Mouse (Mus musculus): ENCODE measurements around the gene Pgap3. TPM values are rescaled to one million over a fixed set of nuclear protein-coding genes. Genes with fewer than 3 reads are reported as not detected.

Gene Pgap3
- total RNA-seq, 1 experiment from 2014 or later = 4.8 TPM

DNA sequence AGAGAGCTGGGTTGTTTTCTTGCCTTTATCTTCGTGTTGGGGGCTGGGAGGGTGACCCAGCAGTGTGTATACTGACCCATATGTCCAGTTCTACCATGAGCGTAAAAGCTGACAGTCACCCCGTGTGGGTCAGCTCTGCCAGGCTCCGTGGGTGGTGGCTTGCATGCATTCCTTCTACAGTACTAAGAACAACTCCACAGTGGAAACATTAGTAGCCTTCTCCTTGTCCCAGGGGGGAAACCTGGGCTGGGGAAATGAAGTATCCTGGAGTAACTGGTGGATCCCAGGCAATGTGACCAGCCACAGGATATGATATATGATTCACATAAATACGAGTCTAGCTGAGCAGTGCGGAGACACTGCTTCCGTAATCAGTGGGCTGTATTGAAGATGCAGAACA lies 13.4 kb upstream of the Pgap3 start:
- ATAC-seq (replicated peaks; ENCODE audit: low read depth, poor library complexity, severe bottlenecking) = no peak

DNA sequence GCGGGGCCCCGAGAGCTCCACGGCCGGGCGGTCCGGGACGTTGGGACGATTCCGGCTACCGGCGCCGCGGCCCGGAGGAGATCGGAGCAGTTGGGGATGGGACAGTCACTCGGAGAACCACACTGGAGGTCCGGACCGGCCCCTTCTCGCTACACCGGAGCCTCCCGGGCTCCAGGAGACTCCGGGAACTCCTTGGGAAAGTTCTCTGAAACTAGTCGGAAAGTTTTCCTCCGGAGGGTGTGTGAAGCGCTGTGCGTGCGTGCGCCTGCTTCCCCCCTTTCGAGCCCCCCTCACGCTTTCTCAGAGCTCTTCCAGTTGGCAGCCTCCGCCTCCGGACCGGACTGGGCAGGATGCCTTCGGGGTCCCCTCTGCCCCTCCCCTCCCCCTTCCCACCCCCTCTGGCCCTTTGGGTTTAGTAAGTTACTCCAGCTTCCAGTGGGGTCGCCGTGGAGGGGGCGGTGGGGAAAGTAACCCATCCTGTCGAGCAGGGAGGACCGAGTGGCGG lies 12.6 kb upstream of the Pgap3 start:
- no peak for ATAC-seq (replicated peaks; ENCODE audit: low read depth, poor library complexity, severe bottlenecking)

DNA sequence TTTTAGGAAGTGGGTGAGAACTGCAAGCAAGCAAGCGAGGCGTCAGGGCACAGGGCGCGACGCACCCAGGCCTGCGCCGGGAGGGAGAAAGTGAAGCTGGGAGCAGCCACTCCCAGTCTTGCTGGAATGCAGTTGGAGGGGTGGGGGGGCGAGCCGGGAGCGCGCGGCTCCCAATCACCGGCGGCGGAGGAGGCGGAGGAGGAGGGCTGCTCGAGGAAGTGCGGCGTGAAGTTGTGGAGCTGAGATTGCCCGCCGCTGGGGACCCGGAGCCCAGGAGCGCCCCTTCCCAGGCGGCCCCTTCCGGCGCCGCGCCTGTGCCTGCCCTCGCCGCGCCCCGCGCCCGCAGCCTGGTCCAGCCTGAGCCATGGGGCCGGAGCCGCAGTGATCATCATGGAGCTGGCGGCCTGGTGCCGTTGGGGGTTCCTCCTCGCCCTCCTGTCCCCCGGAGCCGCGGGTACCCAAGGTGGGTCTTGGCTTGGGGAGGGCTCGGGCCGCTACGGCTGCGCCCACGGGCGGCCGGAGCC lies 12.0 kb upstream of the Pgap3 start, which contains the start of gene Erbb2:
Erbb2 (plus strand) TSS at position 198 of the 524 bp plus-strand sequence.
- no peak for ATAC-seq (replicated peaks; ENCODE audit: low read depth, poor library complexity, severe bottlenecking)

DNA sequence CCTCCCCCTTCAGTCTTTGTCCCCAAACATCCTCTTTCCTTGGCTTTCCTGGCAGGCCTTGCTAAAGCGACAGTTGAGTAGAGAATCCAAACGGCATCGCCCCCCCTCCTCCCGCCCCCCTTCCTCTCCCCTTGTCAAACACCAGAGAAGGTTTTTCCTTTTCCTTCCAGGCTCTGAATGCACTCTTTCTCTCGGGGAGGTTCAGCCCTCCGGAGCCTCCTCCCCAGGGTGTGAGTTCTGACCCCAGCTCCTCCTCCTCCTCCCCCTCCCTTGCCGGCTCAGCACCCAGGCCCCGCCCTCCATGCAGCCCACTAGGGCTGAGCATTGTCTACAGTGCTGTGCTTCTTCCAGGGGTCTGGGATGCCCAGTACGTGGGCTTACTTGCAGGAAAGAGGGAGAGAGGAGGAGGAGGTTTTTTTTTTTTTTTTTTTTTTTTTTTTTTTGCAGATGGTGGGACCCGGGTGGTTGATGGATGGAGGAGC lies 9.1 kb upstream of the Pgap3 start:
- ATAC-seq (replicated peaks; ENCODE audit: low read depth, poor library complexity, severe bottlenecking) = no peak

DNA sequence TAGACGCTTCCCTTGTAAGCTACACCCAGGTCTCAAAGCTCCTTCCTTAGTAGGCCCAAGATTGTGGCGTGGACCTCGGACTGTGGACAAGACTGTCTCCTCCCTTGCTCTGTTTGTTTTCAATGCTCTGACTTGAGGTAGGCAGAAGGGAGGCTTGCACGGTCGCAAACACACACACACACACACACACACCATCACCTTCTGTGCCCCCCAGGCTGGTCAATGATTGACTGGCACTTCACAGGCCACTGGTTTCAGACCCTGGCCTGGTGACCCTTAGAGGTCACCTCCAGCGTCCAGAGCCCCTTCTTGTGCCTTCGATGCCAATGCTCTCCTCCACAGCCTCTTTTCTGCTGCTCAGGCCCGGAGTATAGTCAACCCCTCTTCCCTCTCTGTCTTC lies 8.6 kb upstream of the Pgap3 start:
- no peak for ATAC-seq (replicated peaks; ENCODE audit: low read depth, poor library complexity, severe bottlenecking)

DNA sequence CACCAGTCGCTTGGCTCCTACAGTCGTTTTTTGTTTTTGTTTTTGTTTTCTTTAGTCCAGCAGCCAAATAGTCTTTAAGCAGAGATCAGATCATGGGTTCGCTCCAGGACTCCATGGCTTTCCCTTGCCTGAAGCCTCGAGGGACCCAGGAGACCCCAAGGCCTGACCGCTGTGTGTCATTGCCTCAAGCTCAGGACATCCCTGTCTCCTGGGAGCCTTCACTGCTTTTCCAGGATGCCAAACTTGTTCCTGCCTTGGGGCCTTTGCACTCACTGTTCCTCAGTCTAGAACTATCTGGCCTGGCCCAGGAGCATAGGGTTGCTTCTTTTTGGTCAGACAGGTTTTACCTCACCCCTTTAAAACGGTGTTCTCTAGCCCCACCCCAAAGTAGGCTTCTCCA lies 6.3 kb upstream of the Pgap3 start:
- ATAC-seq (replicated peaks; ENCODE audit: low read depth, poor library complexity, severe bottlenecking) = no peak

DNA sequence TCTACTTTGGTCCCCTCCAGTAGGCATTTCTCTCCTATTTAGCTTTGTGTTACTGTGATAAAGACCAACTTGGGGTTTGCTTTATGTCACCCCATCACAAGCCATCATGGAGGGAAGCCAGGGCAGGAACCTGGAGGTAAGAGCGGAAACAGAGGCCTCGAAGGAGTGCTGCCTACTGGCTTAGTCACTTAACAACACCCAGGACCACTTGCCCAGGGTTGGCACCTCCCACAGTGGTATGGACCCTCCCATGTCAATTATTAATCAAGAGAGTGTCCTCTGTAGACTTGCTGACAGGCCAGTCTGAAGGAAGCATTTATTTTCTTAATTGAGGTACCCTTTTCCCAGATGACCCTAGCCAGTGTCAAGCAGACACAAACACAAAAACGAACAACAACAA lies 526 bp upstream of the Pgap3 start:
- no peak for ATAC-seq (replicated peaks; ENCODE audit: low read depth, poor library complexity, severe bottlenecking)

DNA sequence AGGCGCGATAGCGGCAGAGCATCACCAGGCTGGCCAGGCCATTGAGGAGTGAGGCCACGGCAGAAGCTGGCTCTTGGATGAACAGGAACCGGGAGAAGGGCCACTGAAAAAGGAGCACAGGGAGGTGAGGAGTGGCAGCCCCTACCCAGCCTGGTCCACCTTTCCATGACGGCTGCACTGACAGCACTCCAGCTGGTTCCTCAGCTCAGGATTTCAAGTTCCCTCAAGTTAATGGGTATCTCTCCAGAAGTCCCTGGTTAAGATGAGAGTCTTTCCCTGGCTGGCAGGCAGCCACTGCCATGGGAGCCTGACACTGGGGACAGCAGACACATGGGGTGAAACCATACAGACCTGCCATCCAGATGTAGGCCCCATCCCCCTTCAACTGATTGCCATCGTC lies 2.3 kb downstream of the Pgap3 start:
- no peak for ATAC-seq (replicated peaks; ENCODE audit: low read depth, poor library complexity, severe bottlenecking)

DNA sequence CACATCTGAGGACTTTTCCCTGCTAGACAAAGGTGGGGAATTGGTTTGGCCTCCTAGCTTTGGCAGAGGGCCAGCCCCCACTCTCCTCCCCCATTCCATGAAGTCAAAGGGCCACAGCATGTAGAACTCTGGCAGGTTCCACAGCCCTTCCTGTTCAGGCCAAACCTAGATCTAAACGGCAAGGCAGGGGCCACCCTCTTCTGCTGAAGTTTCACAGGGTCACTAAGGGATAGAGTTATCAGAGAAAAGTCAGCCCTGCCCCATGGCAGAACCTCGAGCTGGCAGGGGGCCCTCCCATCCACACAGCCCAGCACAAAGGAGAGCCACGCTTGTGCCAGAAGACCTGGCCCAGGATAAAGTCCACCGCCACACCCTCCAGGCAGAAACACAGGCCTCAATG lies 5.2 kb downstream of the Pgap3 start:
- no peak for ATAC-seq (replicated peaks; ENCODE audit: low read depth, poor library complexity, severe bottlenecking)

DNA sequence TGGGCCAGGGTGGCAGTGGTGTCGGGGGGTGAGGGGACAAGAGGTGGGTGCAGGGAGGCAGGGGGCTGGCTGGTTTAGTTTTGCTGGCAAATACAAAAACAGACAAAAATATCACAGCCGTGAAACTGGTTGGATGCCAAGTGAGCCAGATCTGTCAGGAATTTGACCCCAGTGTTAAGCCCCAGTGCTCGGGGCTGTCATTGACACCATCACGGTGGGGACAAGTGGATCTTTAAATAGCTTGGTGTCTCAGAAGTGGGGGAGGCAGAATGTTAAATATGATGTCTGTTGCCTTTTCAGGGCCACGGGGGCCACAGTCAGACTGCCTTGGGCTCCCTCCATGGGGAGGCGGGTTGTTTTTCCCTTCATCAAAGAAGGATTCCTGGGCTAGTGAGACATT lies 6.0 kb downstream of the Pgap3 start:
- no peak for ATAC-seq (replicated peaks; ENCODE audit: low read depth, poor library complexity, severe bottlenecking)

DNA sequence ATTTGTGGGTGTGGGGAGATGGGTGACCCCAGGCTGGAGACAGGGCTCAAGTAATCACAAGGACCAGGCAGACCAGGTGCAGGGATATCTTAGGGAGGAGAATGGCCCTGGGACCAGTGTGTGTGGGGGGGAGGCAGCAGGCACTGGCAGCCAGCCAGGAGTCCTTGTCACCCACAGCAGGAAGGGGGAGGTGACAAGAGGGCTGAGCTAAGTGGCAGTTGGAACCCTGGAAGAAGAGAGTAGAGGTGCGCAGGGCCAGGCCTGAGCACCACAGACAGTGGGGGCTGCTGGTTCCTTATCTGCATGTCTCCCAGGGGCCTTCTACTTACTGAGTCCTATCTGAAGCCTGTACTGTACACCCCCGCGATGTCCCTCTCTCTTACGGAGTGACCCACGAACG lies 7.0 kb downstream of the Pgap3 start:
- ATAC-seq (replicated peaks; ENCODE audit: low read depth, poor library complexity, severe bottlenecking) = peak; percentile 71

DNA sequence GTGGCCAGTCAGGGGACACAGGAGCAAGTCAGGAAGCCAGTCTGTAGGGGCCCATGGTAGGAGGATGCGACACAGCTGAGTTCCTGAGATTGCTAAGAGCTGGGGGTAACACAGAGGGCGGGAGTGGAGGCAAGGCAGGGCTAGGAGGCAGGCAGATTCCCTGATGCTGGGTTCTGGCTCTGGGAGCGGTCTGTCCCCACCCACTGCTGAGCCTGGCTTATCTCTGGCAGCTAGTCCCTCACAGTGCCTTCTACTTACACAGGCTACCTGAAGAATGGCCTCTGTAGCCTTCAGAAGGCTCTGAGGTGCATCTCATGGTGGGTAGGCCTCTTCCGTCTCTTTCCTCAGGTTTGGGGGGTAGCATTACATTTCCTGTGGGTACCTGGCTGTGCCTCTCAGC lies 7.6 kb downstream of the Pgap3 start:
- peak; percentile 40 for ATAC-seq (replicated peaks; ENCODE audit: low read depth, poor library complexity, severe bottlenecking)

DNA sequence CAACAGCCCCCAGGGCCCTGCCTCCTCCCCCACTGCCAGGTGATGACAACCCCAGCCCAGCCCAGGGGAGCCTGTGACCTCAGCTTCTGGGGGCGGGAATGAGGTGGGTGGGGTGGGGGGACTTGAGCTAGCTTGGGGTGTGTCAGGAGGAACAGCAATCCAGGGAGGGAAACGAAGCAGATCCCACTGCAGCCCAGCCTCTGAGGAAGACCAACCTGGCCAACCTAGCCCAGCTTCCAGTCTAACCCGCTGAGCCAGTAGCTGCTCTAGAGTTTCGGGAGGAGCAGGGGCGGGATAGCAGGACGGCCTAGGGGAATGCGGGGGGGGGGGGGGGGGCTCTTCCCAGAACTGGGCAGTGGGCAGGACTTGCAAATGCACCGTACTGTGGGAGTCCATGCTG lies 8.3 kb downstream of the Pgap3 start:
- ATAC-seq (replicated peaks; ENCODE audit: low read depth, poor library complexity, severe bottlenecking) = no peak

DNA sequence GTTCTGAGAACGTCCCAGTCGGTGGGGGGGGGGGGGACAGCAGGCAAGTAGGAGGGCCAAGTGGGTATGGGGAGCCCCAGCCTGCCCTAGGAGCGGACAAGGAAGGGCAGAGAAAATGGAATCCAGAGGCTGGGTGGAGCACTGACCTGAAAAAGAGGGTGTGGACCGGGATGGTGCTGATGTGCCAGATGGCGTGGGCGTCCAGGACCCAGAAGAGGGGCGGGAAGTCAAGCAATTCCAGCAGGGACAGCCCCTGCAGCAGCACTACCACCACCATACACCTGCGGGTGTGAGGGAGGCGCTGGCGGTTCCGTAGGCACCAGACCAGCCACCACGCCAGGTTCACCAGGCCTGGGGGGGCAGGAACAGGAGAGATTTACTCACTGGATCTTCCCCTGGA lies 10.1 kb downstream of the Pgap3 start:
- ATAC-seq (replicated peaks; ENCODE audit: low read depth, poor library complexity, severe bottlenecking) = no peak

DNA sequence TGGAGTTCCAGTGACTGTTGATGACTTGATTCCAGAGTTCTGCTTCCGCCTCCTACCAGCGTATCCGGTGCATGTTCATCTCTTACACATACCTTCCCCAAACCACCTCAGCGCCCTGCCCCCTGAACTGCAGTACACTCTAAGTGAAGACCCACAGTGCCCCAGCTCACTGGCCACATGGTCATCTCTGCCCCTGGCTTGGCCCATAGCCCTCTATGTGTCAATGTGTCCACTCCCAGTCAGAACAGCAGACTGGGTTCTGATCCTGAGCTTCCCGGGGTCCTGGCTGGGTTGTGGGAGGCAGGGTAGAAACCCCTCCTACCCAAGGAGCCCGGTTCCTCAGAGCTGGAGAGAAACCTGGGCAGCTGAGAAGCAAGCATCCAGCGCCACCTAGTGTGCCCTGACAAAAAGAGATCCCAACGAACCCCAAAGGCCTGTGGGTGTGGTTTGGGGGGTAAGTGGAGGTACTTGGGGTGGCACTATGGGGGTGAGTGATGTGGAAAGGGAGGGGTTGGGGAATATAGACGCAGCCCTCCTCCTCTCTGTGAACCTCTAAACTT lies 11.0 kb downstream of the Pgap3 start:
- peak; percentile 38 for ATAC-seq (replicated peaks; ENCODE audit: low read depth, poor library complexity, severe bottlenecking)

DNA sequence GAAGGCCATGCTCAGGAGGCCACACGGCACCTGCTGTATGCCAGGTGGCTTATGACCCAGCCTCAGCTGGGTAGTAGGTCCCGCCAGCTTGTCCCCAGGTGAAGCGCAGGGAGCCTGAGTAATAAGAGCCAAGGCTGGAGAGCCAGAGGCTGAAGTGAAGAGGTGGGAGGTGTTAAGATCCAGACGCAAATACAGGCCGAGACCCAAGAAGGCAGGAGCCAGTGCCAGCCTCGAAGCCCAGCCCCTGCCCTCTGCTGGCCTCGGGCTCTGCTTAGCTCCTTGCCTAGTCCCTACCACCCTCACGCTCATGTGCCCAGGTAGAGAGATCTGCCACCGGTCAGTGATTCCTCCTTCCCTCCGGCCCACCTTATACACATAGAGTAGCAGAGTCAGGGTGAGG lies 12.0 kb downstream of the Pgap3 start:
- ATAC-seq (replicated peaks; ENCODE audit: low read depth, poor library complexity, severe bottlenecking) = no peak

DNA sequence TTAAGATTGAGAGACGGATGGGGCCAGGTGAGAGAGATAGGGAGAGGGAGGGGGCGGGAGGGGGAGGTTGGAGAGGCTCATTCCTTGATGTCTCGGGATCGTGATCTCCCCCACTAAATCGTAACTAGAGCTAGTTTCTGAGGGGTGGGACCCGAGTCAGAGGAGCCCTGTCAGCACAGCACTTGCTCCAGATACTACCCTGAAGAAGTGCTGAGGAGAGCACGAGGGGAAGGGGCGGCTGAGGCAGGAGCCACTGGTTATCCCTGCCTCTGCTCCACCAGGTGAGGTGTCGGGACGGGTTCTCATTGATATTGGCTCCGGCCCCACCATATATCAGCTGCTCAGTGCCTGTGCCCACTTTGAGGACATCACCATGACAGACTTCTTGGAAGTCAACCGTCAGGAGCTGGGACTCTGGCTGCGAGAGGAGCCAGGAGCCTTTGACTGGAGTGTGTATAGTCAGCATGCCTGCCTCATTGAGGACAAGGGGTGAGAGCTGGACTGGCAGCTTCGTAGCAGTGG lies 13.2 kb downstream of the Pgap3 start:
- no peak for ATAC-seq (replicated peaks; ENCODE audit: low read depth, poor library complexity, severe bottlenecking)

DNA sequence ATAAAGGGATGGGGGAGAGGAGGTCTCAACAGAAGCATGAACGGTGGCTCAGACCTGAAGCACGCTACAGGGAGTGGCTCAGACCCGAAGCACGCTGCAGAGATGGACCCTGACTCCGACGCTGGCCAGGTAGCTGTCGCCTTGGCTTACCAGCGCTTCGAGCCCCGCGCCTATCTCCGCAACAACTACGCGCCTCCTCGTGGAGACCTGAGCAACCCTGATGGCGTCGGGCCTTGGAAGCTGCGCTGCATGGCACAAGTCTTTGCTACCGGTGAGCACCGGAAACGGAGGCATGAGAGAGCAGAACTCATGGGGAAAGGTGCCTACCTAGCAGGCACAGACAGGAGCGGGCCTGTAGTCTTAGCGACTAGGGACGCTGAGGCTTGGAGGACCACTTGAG lies 13.7 kb downstream of the Pgap3 start:
- ATAC-seq (replicated peaks; ENCODE audit: low read depth, poor library complexity, severe bottlenecking) = no peak

DNA sequence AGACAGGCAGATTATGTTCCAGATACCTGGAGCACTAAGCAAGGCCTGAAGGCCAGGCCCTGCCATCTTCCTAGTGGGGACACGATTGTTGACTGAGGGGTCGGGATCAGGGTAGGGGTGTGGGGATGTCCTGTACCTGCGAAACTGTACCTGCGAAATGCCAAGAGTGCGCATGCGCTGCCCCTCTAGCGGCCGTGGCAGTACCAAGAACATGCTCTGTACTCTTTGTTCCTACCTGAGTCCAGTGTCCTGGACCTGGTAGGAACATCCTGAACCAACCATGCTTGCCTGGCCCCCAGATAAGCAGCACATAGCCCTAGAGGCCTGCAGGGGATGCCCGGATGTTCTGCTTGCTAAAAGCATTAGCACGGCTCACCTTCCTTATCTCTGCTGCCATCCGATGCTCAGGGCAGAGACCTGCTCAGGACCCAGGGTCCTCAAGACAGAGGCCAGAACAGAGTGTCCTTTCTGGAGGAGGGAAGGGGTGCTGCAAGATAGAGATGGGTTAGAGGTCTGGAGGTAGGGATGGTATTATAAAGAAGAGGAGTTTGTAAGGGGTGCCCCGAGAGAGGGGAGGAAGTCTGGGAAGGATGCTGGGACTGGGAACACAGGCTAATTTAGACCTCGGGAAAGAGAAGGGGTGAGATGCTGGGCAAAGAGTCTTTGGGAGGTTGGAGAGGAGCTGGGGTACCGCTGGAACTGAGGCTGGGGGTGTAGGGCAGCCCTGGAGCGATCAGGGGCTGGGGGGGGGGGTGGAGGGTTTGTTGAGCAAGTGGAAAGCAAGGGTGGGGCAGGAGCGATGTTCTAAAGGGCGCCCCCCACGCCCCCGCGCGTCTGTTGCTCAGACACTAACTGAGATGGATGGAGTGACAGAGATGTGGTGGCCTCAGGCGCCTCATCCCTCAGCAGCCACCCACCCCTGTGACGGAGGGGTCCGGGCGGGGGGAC lies 14.4 kb downstream of the Pgap3 start, which contains the start of gene Pnmt:
Pnmt (plus strand) TSS at position 813 of the 948 bp plus-strand sequence.
- ATAC-seq (replicated peaks; ENCODE audit: low read depth, poor library complexity, severe bottlenecking) = no peak

DNA sequence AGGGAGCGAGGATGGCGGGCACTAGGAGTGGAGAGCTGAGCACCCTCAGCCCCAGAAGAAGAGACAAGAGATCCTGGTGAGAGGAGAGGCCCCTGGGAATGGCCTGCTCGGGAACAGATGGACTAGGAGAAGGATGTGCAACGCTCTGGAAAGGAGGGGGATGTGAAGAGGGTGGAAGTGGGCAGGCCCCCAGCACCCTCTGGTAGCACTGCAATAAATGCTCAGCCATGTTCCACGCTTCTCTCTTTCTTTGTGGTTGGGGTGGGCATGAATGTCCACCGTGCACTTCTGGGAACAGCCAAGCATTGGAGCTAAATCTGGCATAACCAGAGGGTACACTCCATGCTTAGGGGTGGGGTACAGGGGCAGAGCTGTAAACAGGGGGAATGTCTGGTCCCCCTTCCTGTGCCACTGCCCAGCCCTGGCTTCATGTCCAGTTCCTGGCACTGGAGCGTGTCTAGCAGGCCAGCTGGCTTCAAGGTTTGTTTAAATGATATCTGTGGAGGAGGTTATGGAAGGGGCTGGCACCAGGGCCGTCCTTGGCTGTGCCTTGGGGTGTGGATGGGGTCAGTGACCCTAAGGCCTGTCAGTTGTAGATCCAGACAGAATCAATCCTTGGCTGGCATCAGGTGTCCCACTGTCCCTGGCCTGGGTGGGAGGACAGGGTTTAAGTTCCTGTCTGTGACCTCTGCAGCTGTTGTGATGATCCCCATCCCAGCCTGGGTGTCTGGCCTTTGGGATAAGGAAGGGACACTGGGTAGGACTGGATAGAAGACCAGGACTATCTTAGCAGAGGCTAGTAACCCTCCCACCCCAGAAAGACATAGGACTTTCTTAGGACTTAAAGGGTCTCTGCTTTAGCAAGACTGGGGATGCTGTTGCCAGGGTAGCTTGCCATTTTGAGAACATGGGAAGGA lies 15.3 kb downstream of the Pgap3 start:
- ATAC-seq (replicated peaks; ENCODE audit: low read depth, poor library complexity, severe bottlenecking) = no peak

All from common myeloid progenitor, adult 5-6 weeks (primary cell).